8 mouse cellular contexts compared by ENCODE assay signal in genomic region chr1:191062781-191063485, GRCm38 (mm10). TPM values are rescaled to one million over a fixed set of nuclear protein-coding genes. Genes with fewer than 3 reads are reported as not detected.
A peak's percentile ranks its signal among the peaks of the same experiment; 100 is the strongest.
DNase-seq lines count a peak whose midpoint lies in the region; ATAC-seq and TF ChIP-seq lines count a peak whose summit lies in the region.

Gene Tatdn3, minus strand, starts transcription at chr1:191062932.
Gene Nsl1, plus strand, starts transcription at chr1:191063012.

- peak; percentile 90 for DNase-seq in CD4-positive helper T cell, adult 2 months (ENCODE audit: low read depth, low spot score)
- peak; percentile 96 for DNase-seq in brain, embryonic 14.5 days (ENCODE audit: low read depth)
- DNase-seq in liver, result peak; percentile 88
- DNase-seq in monocyte, adult 2 months (ENCODE audit: low read depth in 1 of 2, low spot score in 2 of 2), result peak; percentile 70 to 91
- DNase-seq in spleen, postnatal 14 days (ENCODE audit: low spot score in 2 of 2), result peak; percentile 88 to 93

- no peaks in the 10 kb centered on the region for H3K27me3 ChIP-seq in heart, embryonic 11.5 days (ENCODE audit: control insufficient read depth, insufficient read depth, low read length)
- no peaks in the 10 kb centered on the region for H3K27me3 ChIP-seq in kidney, embryonic 15.5 days

- TF ChIP-seq CTCF in brain, embryonic 14.5 days (IDR thresholded peaks at IDR 0.05; ENCODE audit: borderline replicate concordance, extremely low read depth, insufficient read depth, insufficient read length), result no peak

- H3K4me2 ChIP-seq in heart, embryonic 11.5 days, result peak within 1 kb of the TSS; percentile 75
- peak within 1 kb of the TSS; percentile 88 for H3K4me2 ChIP-seq in kidney, embryonic 15.5 days

- ATAC-seq in erythroblast, adult 5-6 weeks (replicated peaks; ENCODE audit: low FRiP score, poor library complexity, severe bottlenecking), result peak; percentile 95
- ATAC-seq in heart, embryonic 11.5 days (replicated peaks; ENCODE audit: insufficient number of reproducible peaks, low FRiP score, low TSS enrichment), result peak; percentile 87
- peak; percentile 91 for ATAC-seq in kidney, embryonic 15.5 days (replicated peaks; ENCODE audit: low FRiP score)

- TF ChIP-seq POLR2A in brain, embryonic 14.5 days (IDR thresholded peaks at IDR 0.05; ENCODE audit: borderline replicate concordance, extremely low read depth, insufficient read depth, insufficient read length, poor library complexity, severe bottlenecking), result peak; percentile 18; the same call in 1 of the 2 replicates

- H3K4me3 ChIP-seq in heart, embryonic 11.5 days (ENCODE audit: low read depth, low read length), result peak within 1 kb of the TSS; percentile 94
- peak within 1 kb of the TSS; percentile 98 for H3K4me3 ChIP-seq in kidney, embryonic 15.5 days (replicated peaks)

- H3K36me3 ChIP-seq in heart, embryonic 11.5 days (ENCODE audit: control insufficient read depth, insufficient read depth, low read length), result peaks cover 5% of the 10 kb centered on the region; the same call in 1 of the 2 replicates
- peaks cover 31% of the 10 kb centered on the region for H3K36me3 ChIP-seq in kidney, embryonic 15.5 days

- H3K9ac ChIP-seq in heart, embryonic 11.5 days (ENCODE audit: low read depth, low read length), result peak within 1 kb of the TSS; percentile 93
- H3K9ac ChIP-seq in kidney, embryonic 15.5 days, result peak within 1 kb of the TSS; percentile 94

- peak within 1 kb of the TSS; percentile 54; the same call in 1 of the 2 replicates for H3K27ac ChIP-seq in heart, embryonic 11.5 days (ENCODE audit: low read depth, low read length)
- H3K27ac ChIP-seq in kidney, embryonic 15.5 days, result peak within 1 kb of the TSS; percentile 76

- peaks cover 4% of the 10 kb centered on the region for H3K4me1 ChIP-seq in heart, embryonic 11.5 days (ENCODE audit: control insufficient read depth, insufficient read depth, low read length)
- peaks cover 20% of the 10 kb centered on the region for H3K4me1 ChIP-seq in kidney, embryonic 15.5 days

- WGBS in heart, embryonic 11.5 days (ENCODE audit: insufficient replicate concordance), result under 1% methylated on average over 56 of the region's 56 CpGs
- under 1% methylated on average over 56 of the region's 56 CpGs for WGBS in kidney, embryonic 15.5 days

- H3K9me3 ChIP-seq in heart, embryonic 11.5 days (replicated peaks; ENCODE audit: control insufficient read depth, low read length), result no peaks in the 10 kb centered on the region
- no peaks in the 10 kb centered on the region for H3K9me3 ChIP-seq in kidney, embryonic 15.5 days (replicated peaks)

RNA-seq across cellular contexts. Expression of gene Tatdn3, which starts in this region (rescaled TPM):
- 23.8 and 25.3 TPM in 2 replicates for polyA plus RNA-seq in brain, embryonic 14.5 days (2012; rRNA removed)
- total RNA-seq in erythroblast, adult 5-6 weeks (2015; ENCODE audit: low replicate concordance), result 5.6 and 8.5 TPM in 2 replicates
- 1.3 TPM in 1 of 2 replicates, not detected in the other for total RNA-seq in erythroblast, adult 5-6 weeks (2017; ENCODE audit: low replicate concordance)
- polyA plus RNA-seq in heart, embryonic 11.5 days (2014; fragmentation: Nextera tagmentation; extraction: Ambion mirVana), result 19.6 and 20.3 TPM in 2 replicates
- 12.8 and 13.8 TPM in 2 replicates for polyA plus RNA-seq in kidney, embryonic 15.5 days (2015; fragmentation: Nextera tagmentation; extraction: Ambion mirVana)

RNA-seq across cellular contexts. Expression of gene Nsl1, which starts in this region (rescaled TPM):
- 6.0 and 7.8 TPM in 2 replicates for polyA plus RNA-seq in brain, embryonic 14.5 days (2012; rRNA removed)
- total RNA-seq in erythroblast, adult 5-6 weeks (2015; ENCODE audit: low replicate concordance), result 2.1 and 6.7 TPM in 2 replicates
- total RNA-seq in erythroblast, adult 5-6 weeks (2017; ENCODE audit: low replicate concordance), result 3.8 and 7.5 TPM in 2 replicates
- polyA plus RNA-seq in heart, embryonic 11.5 days (2014; fragmentation: Nextera tagmentation; extraction: Ambion mirVana), result 12.7 and 14.0 TPM in 2 replicates
- polyA plus RNA-seq in kidney, embryonic 15.5 days (2015; fragmentation: Nextera tagmentation; extraction: Ambion mirVana), result 22.1 and 23.1 TPM in 2 replicates

Comparison
In these comparisons a context has a peak if more than half of its experiments do, and no peak if none do; other contexts are left out.
1. Peak in every context shown above with its lines: DNase-seq, ATAC-seq, H3K4me3 ChIP-seq and H3K27ac ChIP-seq.